Mouse (Mus musculus) cortical plate, adult 2 months (tissue): Measurements from ENCODE around the gene Ncs1.

ENCODE experiments used
- CTCF ChIP-seq: fragments of 200-500 bp; IDR thresholded peaks from 2 replicates; pipeline ENCODE4 v1.5.1; 2011; ENCODE audit warnings: mild to moderate bottlenecking, control low read depth, low read length; ENCODE audit not compliant: insufficient read depth; ENCODE audit errors: extremely low read depth
- POLR2A ChIP-seq: fragments of 200-500 bp; IDR thresholded peaks from 2 replicates; pipeline ENCODE4 v1.6.1; 2011; ENCODE audit warnings: mild to moderate bottlenecking, low read length, control low read depth; ENCODE audit not compliant: insufficient read depth; ENCODE audit errors: extremely low read depth

DNA sequence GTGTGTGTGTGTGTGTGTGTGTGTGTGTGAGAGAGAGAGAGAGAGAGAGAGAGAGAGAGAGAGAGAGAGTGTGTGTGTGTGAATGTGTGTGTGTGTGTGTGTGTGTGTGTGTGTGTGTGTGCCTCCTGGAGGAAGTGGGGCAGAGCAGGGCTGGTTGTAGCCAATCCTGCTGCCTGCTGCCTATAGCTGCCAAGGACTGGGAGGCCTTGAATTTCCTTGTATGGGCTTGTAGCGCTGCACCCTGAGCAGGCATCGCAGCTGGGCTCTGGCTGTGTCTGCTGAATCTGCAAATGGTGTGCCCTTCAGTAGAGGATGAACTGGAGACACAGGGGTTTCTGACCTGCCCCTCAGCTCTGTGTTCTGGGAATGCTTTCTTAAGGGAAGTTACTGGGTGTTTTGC lies 72.5 kb downstream of the Ncs1 start:
- TF ChIP-seq POLR2A (no peak), CTCF (no peak)
